Mouse (Mus musculus): ENCODE measurements around the gene Kif22. TPM values are rescaled to one million over a fixed set of nuclear protein-coding genes. Genes with fewer than 3 reads are reported as not detected.
A peak's percentile ranks its signal among the peaks of the same experiment; 100 is the strongest.

Gene Kif22
- polyA plus RNA-seq, 1 experiment from 2014 or later: 21.4 TPM

GRCm38 (mm10) chr7:127026616-127026983 is 15.7 kb downstream of the Kif22 start:
- peak overlapping the region; percentile 99 for H3K27ac ChIP-seq
- H3K4me3 ChIP-seq: peak overlapping the region; percentile 81
- peak overlapping the region; percentile 95 for H3K9ac ChIP-seq
- H3K4me2 ChIP-seq: peak overlapping the region; percentile 87
- H3K27me3 ChIP-seq (replicated peaks): no peaks in the 10 kb centered on the region
- no peaks in the 10 kb centered on the region for H3K9me3 ChIP-seq
- WGBS: 0% methylated on average over 1 of the region's 48 CpGs
- no peak for ATAC-seq (replicated peaks)
- H3K36me3 ChIP-seq (replicated peaks): peaks cover 6% of the 10 kb centered on the region
- H3K4me1 ChIP-seq: peaks cover 46% of the 10 kb centered on the region

GRCm38 (mm10) chr7:127026161-127026600 is 16.1 kb downstream of the Kif22 start:
- H3K9ac ChIP-seq: peak overlapping the region; percentile 95
- no peak; the same call in 1 of the 2 replicates for ATAC-seq (replicated peaks)
- no peaks in the 10 kb centered on the region for H3K9me3 ChIP-seq
- H3K4me1 ChIP-seq: peaks cover 50% of the 10 kb centered on the region
- H3K4me2 ChIP-seq: peak overlapping the region; percentile 87
- H3K36me3 ChIP-seq (replicated peaks): peaks cover 6% of the 10 kb centered on the region
- no peaks in the 10 kb centered on the region for H3K27me3 ChIP-seq (replicated peaks)
- peak overlapping the region; percentile 81 for H3K4me3 ChIP-seq
- peak overlapping the region; percentile 99 for H3K27ac ChIP-seq
- 1% methylated on average over 32 of the region's 48 CpGs for WGBS

DNA sequence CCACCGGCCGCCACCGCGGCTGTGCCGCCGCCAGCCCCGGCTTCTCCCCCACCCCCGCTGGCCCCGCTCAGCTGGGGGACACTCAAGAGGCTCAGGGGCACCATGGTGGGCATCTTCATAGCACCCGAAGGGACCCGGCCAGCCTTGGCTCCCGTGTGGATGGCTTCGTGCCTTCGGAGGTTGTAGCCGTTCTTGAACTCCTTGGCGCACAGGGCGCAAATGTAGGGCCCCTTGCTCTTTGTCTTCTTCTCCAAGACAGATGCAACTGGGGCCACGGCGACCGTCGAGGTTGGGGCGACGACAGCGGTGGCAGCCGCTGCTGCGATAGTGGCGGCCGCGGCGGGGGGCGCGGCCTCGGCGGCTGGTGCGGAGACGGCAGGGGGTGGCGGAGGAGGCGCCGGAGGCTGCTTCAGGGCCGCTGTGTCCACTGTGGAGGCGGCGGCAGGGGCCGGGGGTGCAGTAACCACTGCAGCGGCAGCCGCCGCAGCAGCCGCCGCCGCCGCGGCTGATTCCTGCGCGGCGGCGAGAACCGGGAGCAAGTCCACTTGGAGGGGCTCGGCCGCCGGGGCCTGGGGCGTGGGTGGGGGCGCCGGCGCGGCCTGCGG is 16.6 kb downstream of the Kif22 start:
- no peak for ATAC-seq (replicated peaks)
- peak overlapping the region; percentile 95 for H3K9ac ChIP-seq
- H3K9me3 ChIP-seq: no peaks in the 10 kb centered on the region
- H3K4me1 ChIP-seq: peaks cover 55% of the 10 kb centered on the region
- WGBS: 1% methylated on average over 52 of the region's 65 CpGs
- H3K4me3 ChIP-seq: peak overlapping the region; percentile 81
- H3K36me3 ChIP-seq (replicated peaks): peaks cover 6% of the 10 kb centered on the region
- peak overlapping the region; percentile 87 for H3K4me2 ChIP-seq
- peak overlapping the region; percentile 99 for H3K27ac ChIP-seq
- no peaks in the 10 kb centered on the region for H3K27me3 ChIP-seq (replicated peaks)

DNA sequence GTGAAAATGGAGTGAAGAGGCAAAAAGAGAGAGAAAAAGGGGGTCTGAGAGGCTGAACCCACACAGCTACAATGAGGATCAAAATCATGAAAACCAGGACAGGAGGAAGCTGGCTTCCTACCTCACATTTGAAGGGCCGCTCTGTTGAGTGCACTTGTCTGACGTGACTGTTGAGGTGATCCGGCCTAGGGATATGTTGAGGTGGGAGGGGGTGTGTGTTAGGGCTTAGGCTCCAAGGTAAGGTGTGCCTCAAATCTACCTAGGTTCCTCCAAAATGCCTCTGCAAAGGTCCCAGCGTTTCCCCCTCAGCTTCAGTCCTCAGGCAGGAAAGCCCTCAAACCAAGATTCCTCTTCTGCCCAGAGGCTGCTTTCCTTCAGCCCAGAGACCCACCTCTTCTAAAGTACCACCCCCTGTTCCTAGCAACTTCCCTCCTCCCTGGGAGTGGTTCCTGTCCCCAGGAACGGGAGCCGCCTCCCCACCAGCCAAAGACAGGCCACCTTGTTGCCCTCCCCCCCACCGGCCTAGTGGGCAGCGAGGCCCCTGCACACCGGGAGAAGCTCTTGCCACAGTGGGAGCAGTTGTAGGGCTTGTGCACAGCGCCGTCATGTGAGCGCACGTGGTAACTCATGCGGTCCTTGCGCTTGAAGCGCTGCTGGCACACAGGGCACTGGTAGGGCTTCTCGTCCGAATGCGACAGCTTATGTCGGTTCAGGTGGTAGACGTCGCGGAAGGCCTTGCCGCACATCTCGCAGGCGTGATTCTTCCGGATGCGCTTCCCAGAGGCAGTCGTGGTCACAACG is 17.3 kb downstream of the Kif22 start:
- H3K4me2 ChIP-seq: peak overlapping the region; percentile 87
- peaks cover 6% of the 10 kb centered on the region for H3K36me3 ChIP-seq (replicated peaks)
- peak; percentile 44 for ATAC-seq (replicated peaks)
- H3K27ac ChIP-seq: peak overlapping the region; percentile 99
- peak overlapping the region; percentile 81 for H3K4me3 ChIP-seq
- peaks cover 62% of the 10 kb centered on the region for H3K4me1 ChIP-seq
- H3K9ac ChIP-seq: peak overlapping the region; percentile 95
- WGBS: under 1% methylated on average over 30 of the region's 30 CpGs
- no peaks in the 10 kb centered on the region for H3K27me3 ChIP-seq (replicated peaks)
- H3K9me3 ChIP-seq: no peaks in the 10 kb centered on the region

GRCm38 (mm10) chr7:127023896-127024690 is 18.2 kb downstream of the Kif22 start:
- Histone ChIP-seq H3K4me2 (peak overlapping the region; percentile 87), H3K9ac (peak overlapping the region; percentile 95), H3K27ac (peak overlapping the region; percentile 99), H3K27me3 (replicated peaks) (no peaks in the 10 kb centered on the region), H3K4me3 (peak overlapping the region; percentile 81), H3K9me3 (no peaks in the 10 kb centered on the region), H3K36me3 (replicated peaks) (peaks cover 6% of the 10 kb centered on the region), H3K4me1 (peaks cover 71% of the 10 kb centered on the region)
- WGBS: 15% methylated on average over 19 of the region's 19 CpGs
- no peak for ATAC-seq (replicated peaks)

- ATAC-seq (replicated peaks): no peak
- Histone ChIP-seq H3K9me3 (no peaks in the 10 kb centered on the region), H3K27me3 (replicated peaks) (no peaks in the 10 kb centered on the region), H3K4me3 (peak overlapping the region; percentile 81), H3K36me3 (replicated peaks) (peaks cover 6% of the 10 kb centered on the region), H3K4me1 (peaks cover 76% of the 10 kb centered on the region), H3K4me2 (peak overlapping the region; percentile 87), H3K9ac (peak overlapping the region; percentile 95), H3K27ac (peak overlapping the region; percentile 99)
- 66% methylated on average over 13 of the region's 13 CpGs for WGBS
Measured at GRCm38 (mm10) chr7:127023272-127023691, 19.0 kb downstream of the Kif22 start.

DNA sequence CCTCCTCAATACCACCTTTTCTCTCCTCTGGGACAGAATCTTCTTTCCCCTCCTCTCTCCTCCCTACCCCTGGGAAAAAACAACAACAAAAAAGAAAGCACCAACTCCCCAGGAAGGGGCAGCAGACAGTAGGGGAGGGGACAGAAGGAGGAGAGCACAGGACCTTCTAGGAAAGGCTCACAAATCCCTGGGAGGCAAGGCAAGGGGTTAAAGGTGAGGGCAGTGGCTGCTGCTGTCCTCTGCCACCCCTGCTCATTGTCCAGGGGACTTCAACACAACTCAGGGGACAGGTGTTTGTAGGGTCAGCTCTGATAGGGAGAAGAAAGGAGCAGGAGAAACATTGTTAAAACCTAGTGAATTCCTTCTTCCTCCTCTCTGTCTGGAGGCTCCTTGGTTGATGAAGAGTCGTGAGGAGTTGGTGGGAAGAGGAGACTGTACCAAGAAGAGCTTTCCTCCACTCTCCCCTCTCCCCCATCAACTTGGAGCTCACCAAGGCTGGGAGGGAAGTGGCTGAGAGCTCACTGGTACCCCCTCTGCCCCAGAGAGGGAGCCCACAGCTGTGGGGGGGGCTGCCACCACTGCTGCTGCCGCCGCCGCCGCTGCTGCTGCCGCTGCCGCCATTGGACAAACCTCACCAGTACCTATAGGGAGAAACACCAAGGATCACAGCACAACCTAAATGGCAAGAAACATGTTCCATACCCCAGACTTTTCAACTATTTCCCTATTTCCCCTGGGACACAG is 19.6 kb downstream of the Kif22 start:
- ATAC-seq (replicated peaks): no peak
- Histone ChIP-seq H3K4me1 (peaks cover 76% of the 10 kb centered on the region), H3K9me3 (no peaks in the 10 kb centered on the region), H3K27ac (peak overlapping the region; percentile 99), H3K4me3 (no peak overlapping the region), H3K9ac (peak overlapping the region; percentile 12; the same call in 1 of the 2 replicates), H3K27me3 (replicated peaks) (no peaks in the 10 kb centered on the region), H3K4me2 (peak overlapping the region; percentile 87), H3K36me3 (replicated peaks) (peaks cover 6% of the 10 kb centered on the region)
- 85% methylated on average over 7 of the region's 7 CpGs for WGBS

DNA sequence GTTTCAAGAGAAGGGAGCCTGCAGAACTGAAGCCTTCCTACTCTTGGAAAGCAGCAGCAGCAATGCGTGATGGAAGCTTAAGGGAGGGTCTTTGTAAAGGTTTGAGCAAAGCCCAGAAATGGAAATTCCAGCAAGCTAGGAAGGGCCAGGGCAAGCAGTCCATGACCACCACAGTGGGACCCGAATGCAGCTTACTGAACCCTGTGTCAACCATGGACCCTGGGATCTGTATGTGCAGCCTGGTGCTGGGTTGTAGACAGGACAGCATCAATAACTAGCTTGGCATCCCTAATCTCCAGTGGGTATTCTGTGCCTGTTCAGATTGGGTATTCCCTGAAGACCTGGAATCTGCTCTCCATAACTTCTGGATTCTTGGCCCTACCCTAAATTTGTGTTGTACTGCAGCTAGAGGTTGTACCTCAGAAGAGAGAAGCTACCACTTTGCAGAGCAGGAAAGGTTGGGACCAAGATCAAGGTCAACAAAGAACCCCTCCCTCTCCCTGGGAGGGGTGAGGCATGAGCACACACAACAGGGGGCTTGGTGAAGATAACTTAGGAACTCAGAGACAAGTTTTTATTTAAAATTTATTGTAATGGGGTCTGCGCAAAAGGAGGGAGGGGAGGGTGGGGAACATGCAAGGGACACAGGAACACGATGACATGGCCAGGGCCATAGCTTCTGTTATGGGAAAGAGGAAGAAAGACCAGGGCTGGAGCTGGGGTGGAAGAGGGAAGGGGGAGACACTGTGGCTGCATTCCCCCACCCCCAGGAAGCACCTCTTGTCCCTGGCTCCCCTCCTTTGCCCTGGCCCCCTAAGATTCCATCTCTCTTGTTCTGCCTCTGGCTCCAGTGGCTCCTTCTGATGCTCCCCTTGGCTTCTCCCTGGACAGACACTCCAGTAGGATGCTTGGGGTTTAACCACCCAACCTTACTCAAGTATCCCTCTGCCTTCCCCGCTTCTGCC is 20.4 kb downstream of the Kif22 start:
- Histone ChIP-seq H3K4me3 (peak overlapping the region; percentile 49), H3K27me3 (replicated peaks) (no peaks in the 10 kb centered on the region), H3K4me1 (peaks cover 79% of the 10 kb centered on the region), H3K4me2 (peak overlapping the region; percentile 64), H3K9me3 (no peaks in the 10 kb centered on the region), H3K36me3 (replicated peaks) (peaks cover 6% of the 10 kb centered on the region), H3K9ac (peak overlapping the region; percentile 60), H3K27ac (peak overlapping the region; percentile 83)
- 25% methylated on average over 4 of the region's 5 CpGs for WGBS
- ATAC-seq (replicated peaks): no peak

DNA sequence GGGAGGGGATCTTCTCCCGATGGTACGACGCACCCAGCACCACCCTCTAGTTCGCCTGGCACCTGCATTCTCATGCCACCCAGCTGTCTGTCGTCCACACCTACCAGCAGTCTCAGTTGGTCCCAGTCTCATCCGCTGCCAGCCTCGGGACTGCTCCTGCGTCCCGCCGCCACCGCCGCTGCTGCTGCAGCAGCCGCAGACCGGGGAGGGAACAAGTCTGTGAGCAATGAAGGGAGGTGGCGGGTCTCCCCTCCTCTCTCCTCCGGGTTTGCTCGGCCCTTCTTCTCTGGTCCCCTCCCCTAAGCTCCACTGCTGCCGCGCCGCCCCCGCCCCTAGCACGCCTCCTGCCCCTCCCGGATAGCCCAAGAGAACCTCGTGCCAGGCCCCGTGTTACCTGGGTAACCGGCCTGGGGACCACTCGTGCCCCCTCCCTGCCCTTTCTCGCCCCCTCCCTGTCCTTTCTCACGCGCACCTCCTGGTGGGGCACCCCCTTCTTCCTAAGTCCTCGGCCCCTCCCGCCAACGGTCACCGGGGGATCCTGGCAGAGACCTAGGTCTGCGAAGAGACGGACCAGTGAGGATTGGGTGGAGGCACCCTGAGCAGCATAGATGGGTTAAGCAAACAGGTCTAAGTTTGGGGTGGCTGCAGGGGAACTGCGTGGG is 21.2 kb downstream of the Kif22 start, which contains the start of the genes Gm42742 and Prrt2:
Gm42742 (minus strand) TSS at position 197 of the 662 bp plus-strand sequence.
Prrt2 (minus strand) TSS at position 311 of the 662 bp plus-strand sequence.
- H3K27ac ChIP-seq: peak within 1 kb of the TSS; percentile 83
- H3K4me2 ChIP-seq: peak within 1 kb of the TSS; percentile 64
- H3K4me1 ChIP-seq: peaks cover 82% of the 10 kb centered on the region
- no peaks in the 10 kb centered on the region for H3K27me3 ChIP-seq (replicated peaks)
- peak; percentile 12 for ATAC-seq (replicated peaks)
- H3K4me3 ChIP-seq: peak within 1 kb of the TSS; percentile 49
- peak within 1 kb of the TSS; percentile 60 for H3K9ac ChIP-seq
- H3K36me3 ChIP-seq (replicated peaks): peaks cover 6% of the 10 kb centered on the region
- no peaks in the 10 kb centered on the region for H3K9me3 ChIP-seq
- WGBS: under 1% methylated on average over 36 of the region's 37 CpGs

DNA sequence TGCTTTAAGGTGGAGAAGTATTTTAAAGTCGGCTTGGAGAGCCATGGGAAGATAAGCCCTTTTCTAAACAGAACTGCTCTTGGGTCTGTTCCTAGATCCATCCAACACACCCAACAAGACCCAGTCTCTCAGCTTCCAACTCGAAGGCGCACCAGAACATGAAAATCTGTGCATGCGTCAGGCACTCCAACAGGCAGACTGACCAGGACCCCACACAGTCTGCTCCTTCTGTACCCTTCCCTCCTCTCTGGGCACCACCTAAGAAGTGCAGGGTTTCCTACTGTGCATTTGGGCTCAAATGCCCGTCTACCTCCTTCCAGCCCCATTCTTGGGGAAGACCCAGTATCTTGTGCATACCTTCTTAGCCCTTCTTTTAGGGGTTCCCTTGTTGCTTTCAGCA is 21.8 kb downstream of the Kif22 start:
- H3K4me1 ChIP-seq: peaks cover 87% of the 10 kb centered on the region
- H3K9ac ChIP-seq: peak overlapping the region; percentile 60
- H3K4me3 ChIP-seq: peak overlapping the region; percentile 49
- 24% methylated on average over 5 of the region's 5 CpGs for WGBS
- peak overlapping the region; percentile 64 for H3K4me2 ChIP-seq
- no peaks in the 10 kb centered on the region for H3K9me3 ChIP-seq
- no peaks in the 10 kb centered on the region for H3K27me3 ChIP-seq (replicated peaks)
- no peak for ATAC-seq (replicated peaks)
- peaks cover 8% of the 10 kb centered on the region for H3K36me3 ChIP-seq (replicated peaks)
- peak overlapping the region; percentile 83 for H3K27ac ChIP-seq

All from midbrain, embryonic 15.5 days (tissue).